Mouse (Mus musculus) left cerebral cortex, adult 9 months (tissue): Measurements from ENCODE around the gene Nipal3.

Source experiments
- DNase-seq, 2 experiments: peaks; one replicate each; pipeline ENCODE4 v3.0.0; 2022; ENCODE audit warnings: low spot score in 2 of 2

Gene Nipal3

GRCm38 (mm10) chr4:135505794-135506193 is 11.0 kb upstream of the Nipal3 start:
- DNase-seq = no peak

- DNase-seq = no peak
Observed at GRCm38 (mm10) chr4:135501587-135501986, 6.7 kb upstream of the Nipal3 start.

- no peak for DNase-seq
Observed at GRCm38 (mm10) chr4:135499831-135500230, 5.0 kb upstream of the Nipal3 start.

- no peak for DNase-seq
Observed at GRCm38 (mm10) chr4:135498136-135498535, 3.3 kb upstream of the Nipal3 start.

GRCm38 (mm10) chr4:135495810-135496209 is 972 bp upstream of the Nipal3 start:
- DNase-seq = peak in 1 of 2 experiments; percentile 24

GRCm38 (mm10) chr4:135495397-135495791 is 556 bp upstream of the Nipal3 start:
- no peak for DNase-seq

GRCm38 (mm10) chr4:135493691-135494520 is 932 bp downstream of the Nipal3 start:
- peak in 1 of 2 experiments; percentile 40 for DNase-seq

GRCm38 (mm10) chr4:135493271-135493670 is 1.6 kb downstream of the Nipal3 start:
- DNase-seq = no peak

- DNase-seq = no peak
Observed at GRCm38 (mm10) chr4:135489256-135489655, 5.6 kb downstream of the Nipal3 start.

GRCm38 (mm10) chr4:135486352-135486751 is 8.5 kb downstream of the Nipal3 start:
- no peak for DNase-seq

GRCm38 (mm10) chr4:135485086-135485485 is 9.8 kb downstream of the Nipal3 start:
- DNase-seq = no peak

GRCm38 (mm10) chr4:135480370-135480769 is 14.5 kb downstream of the Nipal3 start:
- DNase-seq = no peak

- DNase-seq = no peak
Observed at GRCm38 (mm10) chr4:135477851-135478250, 17.0 kb downstream of the Nipal3 start.

- no peak for DNase-seq
Observed at GRCm38 (mm10) chr4:135463406-135463805, 31.4 kb downstream of the Nipal3 start.

GRCm38 (mm10) chr4:135453572-135453971 is 41.3 kb downstream of the Nipal3 start:
- no peak for DNase-seq

GRCm38 (mm10) chr4:135453164-135453563 is 41.7 kb downstream of the Nipal3 start:
- DNase-seq = no peak

GRCm38 (mm10) chr4:135451360-135452015 is 43.4 kb downstream of the Nipal3 start:
- DNase-seq = no peak

- no peak for DNase-seq
Observed at GRCm38 (mm10) chr4:135442473-135442872, 52.4 kb downstream of the Nipal3 start.

- no peak for DNase-seq
Observed at GRCm38 (mm10) chr4:135439904-135440522, 54.8 kb downstream of the Nipal3 start.

- no peak for DNase-seq
Observed at GRCm38 (mm10) chr4:135439188-135439647, 55.6 kb downstream of the Nipal3 start.

GRCm38 (mm10) chr4:135437924-135438323 is 56.9 kb downstream of the Nipal3 start:
- no peak for DNase-seq

- DNase-seq = no peak
Observed at GRCm38 (mm10) chr4:135436291-135436690, 58.5 kb downstream of the Nipal3 start.

GRCm38 (mm10) chr4:135434395-135434789 is 60.4 kb downstream of the Nipal3 start:
- DNase-seq = no peak
